Mouse (Mus musculus) lung, embryonic 15.5 days (tissue): Measurements from ENCODE around the gene Tmem206. TPM values are rescaled to one million over a fixed set of nuclear protein-coding genes. Genes with fewer than 3 reads are reported as not detected.
A peak's percentile ranks its signal among the peaks of the same experiment; 100 is the strongest.

Experiments
- ATAC-seq: fragments of 200-750 bp; cut with Nextera tagmentation; 2 replicates; pipeline ENCODE4 v1.8.0; 2017; ENCODE audit warnings: moderate number of reproducible peaks, borderline replicate concordance; ENCODE audit not compliant: low FRiP score, low TSS enrichment; ENCODE audit errors: extremely low read depth
- H3K27ac ChIP-seq: fragments of 300-500 bp; sonication (generic); 2 replicates; pipeline ENCODE4 v1.5.1; 2015; ENCODE audit warnings: moderate library complexity, mild to moderate bottlenecking, inconsistent platforms
- H3K27me3 ChIP-seq: fragments of 300-500 bp; sonication (generic); 2 replicates; pipeline ENCODE4 v1.6.1; 2015; ENCODE audit warnings: inconsistent platforms
- H3K36me3 ChIP-seq: fragments of 300-500 bp; sonication (generic); 2 replicates; pipeline ENCODE4 v1.6.1; 2015; ENCODE audit warnings: inconsistent platforms
- H3K4me1 ChIP-seq: fragments of 300-500 bp; sonication (generic); 2 replicates; pipeline ENCODE4 v1.6.1; 2015; ENCODE audit warnings: inconsistent platforms
- H3K4me2 ChIP-seq: fragments of 300-500 bp; sonication (generic); 2 replicates; pipeline ENCODE4 v1.6.1; 2015; ENCODE audit warnings: inconsistent platforms, mild to moderate bottlenecking, moderate library complexity
- H3K4me3 ChIP-seq: fragments of 300-500 bp; sonication (generic); 2 replicates; pipeline ENCODE4 v1.5.1; 2015; ENCODE audit warnings: mild to moderate bottlenecking, inconsistent platforms
- H3K9ac ChIP-seq: fragments of 300-500 bp; sonication (generic); 2 replicates; pipeline ENCODE4 v1.6.1; 2015; ENCODE audit warnings: inconsistent platforms
- H3K9me3 ChIP-seq: fragments of 300-500 bp; sonication (generic); 2 replicates; pipeline ENCODE4 v1.6.1; 2016; ENCODE audit warnings: inconsistent platforms
- WGBS: fragments of 180-500 bp; shearing (Covaris S2); methylation state at CpG from one replicate; pipeline ENCODE4 v1.1.7; 2015; 5-methylcytosine and 5-hydroxymethylcytosine counted together
- polyA plus RNA-seq: library from polyadenylated mRNA; unstranded; fragments of >200 nt; fragmentation: Nextera tagmentation; extraction: Ambion mirVana; gene quantifications from 2 replicates; pipeline ENCODE4 v1.2.1, GENCODE M21; 2015

Gene Tmem206
- polyA plus RNA-seq, 1 experiment from 2014 or later, result 22.7 TPM

GRCm38 (mm10) chr1:191293996-191294795 lies 31.5 kb upstream of the Tmem206 start:
- no peak overlapping the region for H3K27ac ChIP-seq
- WGBS, result 39% methylated on average over 9 of the region's 9 CpGs
- H3K27me3 ChIP-seq, result no peaks in the 10 kb centered on the region
- H3K9me3 ChIP-seq, result no peaks in the 10 kb centered on the region
- no peak for ATAC-seq
- H3K9ac ChIP-seq, result no peak overlapping the region
- no peak overlapping the region for H3K4me2 ChIP-seq
- H3K36me3 ChIP-seq, result no peaks in the 10 kb centered on the region
- 0 out of 2 replicates have a peak, but pooled peaks cover 9% of the 10 kb centered on the region for H3K4me1 ChIP-seq
- H3K4me3 ChIP-seq, result no peak overlapping the region

DNA sequence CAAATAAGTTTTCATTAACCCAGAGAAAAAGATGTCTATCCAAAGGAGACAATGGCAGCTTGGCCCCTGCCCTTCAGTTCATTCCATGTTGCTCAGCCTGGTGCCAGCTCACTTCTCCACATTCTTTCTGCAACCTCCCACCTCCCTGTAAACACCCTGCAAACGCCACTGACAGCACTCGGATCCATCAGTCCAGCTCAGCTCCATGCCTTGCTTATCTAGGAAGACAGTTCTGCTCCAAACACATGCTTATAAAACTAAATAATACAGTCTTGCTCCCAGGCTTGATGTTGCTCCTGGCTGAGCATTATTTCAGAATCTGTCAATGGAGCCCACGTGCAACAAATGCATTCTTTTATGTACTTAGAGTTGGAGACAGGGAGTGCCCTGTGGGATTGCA lies 29.9 kb upstream of the Tmem206 start:
- no peak for ATAC-seq
- Histone ChIP-seq H3K27ac (no peak overlapping the region), H3K9ac (no peak overlapping the region), H3K36me3 (no peaks in the 10 kb centered on the region), H3K27me3 (no peaks in the 10 kb centered on the region), H3K4me1 (0 out of 2 replicates have a peak, but pooled peaks cover 9% of the 10 kb centered on the region), H3K4me2 (no peak overlapping the region), H3K9me3 (no peaks in the 10 kb centered on the region), H3K4me3 (no peak overlapping the region)
- WGBS, result 9% methylated on average over 3 of the region's 3 CpGs

DNA sequence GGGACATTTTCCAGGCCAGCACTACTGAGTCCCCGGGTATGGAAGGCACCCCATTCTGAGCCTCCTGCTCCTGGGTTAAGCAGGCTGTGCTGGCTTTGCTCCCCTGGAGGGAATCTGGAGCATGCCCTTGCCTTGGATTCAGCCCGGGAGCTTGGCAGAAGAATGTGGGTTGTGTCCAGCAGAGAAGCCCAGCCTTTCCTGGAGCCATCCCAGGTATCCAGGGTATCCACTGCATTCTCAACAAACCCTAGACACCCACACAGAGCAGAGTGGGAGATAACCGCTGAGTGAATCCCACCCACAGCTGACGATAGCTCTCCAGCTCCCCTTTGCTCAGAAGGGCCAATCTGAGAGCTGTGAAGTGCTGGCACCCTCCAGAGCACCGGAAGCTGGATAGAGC lies 29.3 kb upstream of the Tmem206 start:
- Histone ChIP-seq H3K4me2 (no peak overlapping the region), H3K27ac (0 out of 2 replicates have a peak overlapping the region, but pooled peaks have one; percentile 3)
- peak; percentile 25; the same call in 1 of the 2 replicates for ATAC-seq

GRCm38 (mm10) chr1:191298304-191298703 lies 27.4 kb upstream of the Tmem206 start:
- no peak overlapping the region for H3K4me2 ChIP-seq
- no peaks in the 10 kb centered on the region for H3K36me3 ChIP-seq
- no peak for ATAC-seq
- H3K27me3 ChIP-seq, result no peaks in the 10 kb centered on the region
- no peak overlapping the region for H3K4me3 ChIP-seq
- 0 out of 2 replicates have a peak, but pooled peaks cover 9% of the 10 kb centered on the region for H3K4me1 ChIP-seq
- H3K9me3 ChIP-seq, result no peaks in the 10 kb centered on the region
- H3K9ac ChIP-seq, result no peak overlapping the region
- H3K27ac ChIP-seq, result no peak overlapping the region
- 81% methylated on average over 4 of the region's 4 CpGs for WGBS

More for the DNA sequence above, 29.3 kb upstream of the Tmem206 start:
- no peaks in the 10 kb centered on the region for H3K36me3 ChIP-seq
- H3K9ac ChIP-seq, result no peak overlapping the region
- H3K4me1 ChIP-seq, result 0 out of 2 replicates have a peak, but pooled peaks cover 9% of the 10 kb centered on the region
- 46% methylated on average over 5 of the region's 5 CpGs for WGBS
- H3K9me3 ChIP-seq, result no peaks in the 10 kb centered on the region
- H3K4me3 ChIP-seq, result no peak overlapping the region
- H3K27me3 ChIP-seq, result no peaks in the 10 kb centered on the region

DNA sequence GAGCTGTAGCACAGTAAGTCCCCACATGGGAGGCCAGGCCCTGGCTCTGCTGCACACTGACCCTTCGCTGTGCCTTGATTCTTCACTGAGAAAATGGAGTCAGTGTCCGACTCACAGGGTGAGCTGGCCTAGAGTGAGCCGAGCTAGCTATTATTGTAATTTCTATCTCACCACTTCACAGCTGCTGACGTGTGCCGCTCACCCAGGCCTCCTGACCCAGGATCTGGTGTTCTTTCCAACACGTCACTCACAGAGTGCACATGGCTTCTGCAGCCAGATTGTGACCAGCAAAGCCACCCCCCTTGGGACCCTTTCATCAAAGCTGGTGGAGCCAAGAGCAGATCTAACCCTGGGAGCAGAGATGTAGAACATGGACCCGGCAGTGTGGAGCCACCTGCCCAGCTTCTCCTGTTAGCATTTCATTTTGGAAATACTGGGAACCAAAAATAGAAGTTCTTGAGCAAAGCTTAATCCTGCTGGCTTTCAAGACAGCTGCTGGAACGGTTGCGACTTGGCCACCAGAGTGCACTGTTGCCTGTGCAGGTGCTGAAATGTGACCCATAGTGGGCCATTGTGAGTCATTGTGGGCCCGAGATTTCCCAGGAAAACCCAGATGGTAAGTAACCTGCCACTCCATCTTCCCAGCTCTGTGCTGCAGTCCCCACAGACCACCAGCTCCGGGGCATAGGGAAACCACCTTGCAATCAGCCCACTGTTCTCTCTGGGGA lies 26.3 kb upstream of the Tmem206 start:
- Histone ChIP-seq H3K27me3 (no peaks in the 10 kb centered on the region), H3K4me3 (no peak overlapping the region), H3K36me3 (no peaks in the 10 kb centered on the region), H3K4me1 (0 out of 2 replicates have a peak, but pooled peaks cover 13% of the 10 kb centered on the region), H3K27ac (no peak overlapping the region), H3K4me2 (no peak overlapping the region), H3K9me3 (no peaks in the 10 kb centered on the region), H3K9ac (no peak overlapping the region)
- 51% methylated on average over 11 of the region's 11 CpGs for WGBS
- no peak for ATAC-seq

DNA sequence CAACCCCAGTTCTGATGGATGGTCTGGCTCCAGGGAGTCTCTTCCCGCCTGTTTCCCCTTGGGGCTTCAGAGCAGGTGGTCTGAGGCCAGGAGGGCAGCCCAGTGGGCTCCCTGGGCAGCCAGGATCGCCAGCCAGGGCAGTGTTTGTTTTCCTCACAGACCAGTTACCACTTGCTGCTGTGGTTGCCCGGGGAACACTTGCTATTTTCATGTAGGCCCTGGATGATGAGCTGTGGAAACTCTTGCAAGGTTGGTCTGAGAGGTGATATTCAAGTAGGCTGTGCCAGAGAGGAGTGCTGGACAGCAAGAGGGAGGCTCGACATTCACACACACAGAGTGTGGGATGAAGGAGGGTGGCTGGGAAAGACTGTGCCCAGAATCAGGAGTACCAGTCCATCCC lies 23.8 kb upstream of the Tmem206 start:
- Histone ChIP-seq H3K27me3 (no peaks in the 10 kb centered on the region), H3K27ac (no peak overlapping the region), H3K9me3 (no peaks in the 10 kb centered on the region), H3K36me3 (no peaks in the 10 kb centered on the region), H3K4me2 (no peak overlapping the region), H3K4me1 (0 out of 2 replicates have a peak, but pooled peaks cover 8% of the 10 kb centered on the region), H3K4me3 (no peak overlapping the region), H3K9ac (no peak overlapping the region)
- 30% methylated on average over 4 of the region's 4 CpGs for WGBS
- ATAC-seq, result no peak

DNA sequence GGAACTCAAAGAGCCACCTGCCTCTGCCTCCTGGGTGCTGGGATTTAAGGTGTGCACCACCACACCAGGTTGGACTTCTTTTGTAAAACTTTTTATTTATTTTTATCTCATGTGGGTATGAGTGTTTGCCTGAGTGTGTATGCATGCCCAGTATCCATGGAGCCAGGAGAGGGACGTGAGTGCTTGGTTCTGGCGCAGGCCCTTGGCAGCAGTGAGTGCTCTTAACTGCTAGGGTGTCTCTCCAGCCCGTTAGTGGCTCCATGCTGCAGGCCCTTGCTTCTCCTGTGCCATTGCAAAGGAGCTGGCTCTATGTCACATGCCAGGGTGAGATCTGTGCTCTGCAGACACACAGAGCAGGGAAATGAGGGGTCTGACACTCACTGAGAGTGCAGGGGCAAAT lies 22.0 kb upstream of the Tmem206 start:
- no peaks in the 10 kb centered on the region for H3K9me3 ChIP-seq
- H3K4me3 ChIP-seq, result no peak overlapping the region
- no peaks in the 10 kb centered on the region for H3K27me3 ChIP-seq
- 49% methylated on average over 3 of the region's 3 CpGs for WGBS
- ATAC-seq, result no peak
- no peak overlapping the region for H3K27ac ChIP-seq
- no peak overlapping the region for H3K4me2 ChIP-seq
- no peak overlapping the region for H3K9ac ChIP-seq
- H3K36me3 ChIP-seq, result no peaks in the 10 kb centered on the region
- 0 out of 2 replicates have a peak, but pooled peaks cover 8% of the 10 kb centered on the region for H3K4me1 ChIP-seq

DNA sequence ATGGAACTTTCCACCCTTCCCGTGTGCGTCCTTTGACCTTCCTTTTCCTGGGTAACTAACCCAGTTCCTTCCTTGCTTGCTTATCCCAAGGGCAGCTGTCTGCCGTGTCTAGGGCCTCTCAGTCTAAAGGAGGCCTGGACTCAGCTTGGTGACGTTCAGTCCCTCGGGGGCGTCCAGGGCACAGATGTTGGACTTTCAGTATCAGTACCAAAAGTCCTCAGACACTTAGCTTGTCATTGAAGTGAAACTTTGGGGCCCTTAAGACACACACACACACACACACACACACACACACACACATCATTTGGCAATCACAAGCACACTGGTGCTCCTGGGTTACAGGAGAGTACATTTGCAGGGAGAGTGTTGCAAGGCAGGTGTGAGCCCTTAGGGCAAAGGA lies 21.5 kb upstream of the Tmem206 start:
- no peak overlapping the region for H3K4me2 ChIP-seq
- no peaks in the 10 kb centered on the region for H3K9me3 ChIP-seq
- 0 out of 2 replicates have a peak, but pooled peaks cover 8% of the 10 kb centered on the region for H3K4me1 ChIP-seq
- ATAC-seq, result no peak
- H3K36me3 ChIP-seq, result no peaks in the 10 kb centered on the region
- H3K27ac ChIP-seq, result no peak overlapping the region
- no peak overlapping the region for H3K9ac ChIP-seq
- 65% methylated on average over 6 of the region's 6 CpGs for WGBS
- H3K27me3 ChIP-seq, result no peaks in the 10 kb centered on the region
- no peak overlapping the region for H3K4me3 ChIP-seq

GRCm38 (mm10) chr1:191305610-191306009 lies 20.1 kb upstream of the Tmem206 start:
- H3K4me2 ChIP-seq, result no peak overlapping the region
- WGBS, result 79% methylated on average over 7 of the region's 7 CpGs
- ATAC-seq, result no peak
- H3K27me3 ChIP-seq, result no peaks in the 10 kb centered on the region
- H3K27ac ChIP-seq, result no peak overlapping the region
- H3K36me3 ChIP-seq, result no peaks in the 10 kb centered on the region
- H3K9ac ChIP-seq, result no peak overlapping the region
- H3K4me1 ChIP-seq, result 0 out of 2 replicates have a peak, but pooled peaks cover 8% of the 10 kb centered on the region
- no peaks in the 10 kb centered on the region for H3K9me3 ChIP-seq
- no peak overlapping the region for H3K4me3 ChIP-seq

DNA sequence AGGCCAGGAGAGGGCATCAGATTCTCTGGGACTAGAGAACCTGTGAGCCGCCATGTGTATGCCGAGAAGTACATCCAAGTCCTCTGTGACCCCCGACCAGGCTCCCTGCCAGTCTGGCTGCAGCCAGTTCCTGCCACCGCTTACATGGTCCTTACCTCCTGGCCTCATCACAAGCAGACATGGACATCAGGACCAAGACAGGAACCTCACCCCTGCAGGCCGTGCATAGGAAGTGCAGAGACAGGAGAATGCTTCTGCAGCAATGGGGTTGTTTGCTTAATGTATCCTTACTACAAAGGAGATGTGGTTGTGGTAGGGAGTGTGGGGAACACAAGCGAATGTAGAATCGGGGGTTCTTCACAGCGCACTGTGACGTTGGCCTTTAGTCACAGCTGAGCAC lies 19.4 kb upstream of the Tmem206 start:
- no peak overlapping the region for H3K4me3 ChIP-seq
- H3K36me3 ChIP-seq, result no peaks in the 10 kb centered on the region
- H3K9me3 ChIP-seq, result no peaks in the 10 kb centered on the region
- no peak overlapping the region for H3K27ac ChIP-seq
- H3K9ac ChIP-seq, result no peak overlapping the region
- WGBS, result 83% methylated on average over 9 of the region's 9 CpGs
- ATAC-seq, result no peak
- no peak overlapping the region for H3K4me2 ChIP-seq
- H3K27me3 ChIP-seq, result no peaks in the 10 kb centered on the region
- H3K4me1 ChIP-seq, result 0 out of 2 replicates have a peak, but pooled peaks cover 8% of the 10 kb centered on the region

DNA sequence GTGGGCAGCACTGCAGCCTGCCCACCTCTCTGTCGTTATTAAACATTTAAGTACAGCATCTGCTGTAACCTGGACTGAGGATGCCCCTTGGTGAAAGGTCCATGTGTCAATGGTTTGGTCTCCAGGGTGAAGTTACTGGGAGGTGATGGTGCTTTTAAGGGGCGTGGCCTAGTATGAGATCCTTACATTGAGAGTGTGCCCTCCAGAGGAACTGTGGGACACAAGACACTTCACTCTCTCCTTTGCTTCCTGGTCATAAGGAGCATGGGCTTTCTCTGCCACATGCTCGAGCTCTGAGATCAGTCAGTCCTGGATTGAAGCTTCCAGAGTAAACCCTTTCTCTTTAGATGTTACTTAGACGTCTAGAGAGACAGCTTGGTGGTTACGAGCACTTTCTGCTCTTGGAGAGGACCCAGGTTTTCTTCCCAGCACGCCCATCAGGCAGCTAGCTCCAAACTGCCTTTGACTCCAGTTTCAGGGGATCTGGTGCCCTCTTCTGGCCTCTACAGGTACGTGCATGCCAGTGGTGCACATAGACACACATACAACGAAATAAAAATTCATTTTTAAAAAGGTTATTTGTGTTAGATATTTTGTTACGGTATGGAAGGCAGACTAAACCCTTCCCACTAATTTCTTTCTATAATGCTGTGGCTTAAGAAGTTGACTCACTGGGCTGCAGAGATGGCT lies 17.8 kb upstream of the Tmem206 start:
- Histone ChIP-seq H3K9ac (no peak overlapping the region), H3K27ac (no peak overlapping the region), H3K4me2 (no peak overlapping the region), H3K36me3 (no peaks in the 10 kb centered on the region), H3K27me3 (no peaks in the 10 kb centered on the region), H3K4me3 (no peak overlapping the region), H3K9me3 (no peaks in the 10 kb centered on the region), H3K4me1 (peaks cover 10% of the 10 kb centered on the region; the same call in 1 of the 2 replicates)
- ATAC-seq, result no peak
- WGBS, result 79% methylated on average over 9 of the region's 9 CpGs
